Comparison of ENCODE assay signal across 15 mouse cellular contexts in genomic region chr1:181258616-181259015, GRCm38 (mm10). TPM values are rescaled to one million over a fixed set of nuclear protein-coding genes. Genes with fewer than 3 reads are reported as not detected.
DNase-seq lines count a peak whose midpoint lies in the region; ATAC-seq and TF ChIP-seq lines count a peak whose summit lies in the region.
"Had no signal": no experiment of that assay in that cellular context is flagged by ENCODE, and none has a peak within 500 bp of the region (broad histone marks: within the 10 kb centered on the region; RNA-seq: fewer than 3 reads in every experiment).

No protein-coding gene starts in this region.

- H3K27ac ChIP-seq in gastrocnemius, adult 2 months: peak overlapping the region; percentile 97
- H3K27ac ChIP-seq in lung, postnatal 0 days (ENCODE audit: low read length): no peak overlapping the region
- peak overlapping the region; percentile 99 for H3K27ac ChIP-seq in liver, embryonic 14.5 days
- no peak overlapping the region for H3K27ac ChIP-seq in hindbrain, embryonic 13.5 days
- H3K27ac ChIP-seq: embryonic facial prominence, embryonic 12.5 days had no signal

- WGBS in lung, postnatal 0 days: 66% methylated on average over 5 of the region's 5 CpGs
- WGBS in liver, embryonic 14.5 days (ENCODE audit: insufficient replicate concordance): 80% methylated on average over 5 of the region's 5 CpGs
- 80% methylated on average over 5 of the region's 5 CpGs for WGBS in hindbrain, embryonic 13.5 days

- no peak for DNase-seq in gastrocnemius, adult 2 months
- DNase-seq in gastrocnemius, postnatal 4 days (ENCODE audit: low spot score in 2 of 2): no peak
- DNase-seq in lung, postnatal 0 days (ENCODE audit: low spot score): peak; percentile 8
- no peak for DNase-seq in lung, postnatal 4 days
- DNase-seq in liver, embryonic 14.5 days (ENCODE audit: low read depth in 3 of 3, low spot score in 3 of 3): no peak
- DNase-seq in testis, postnatal 10 days (ENCODE audit: low spot score): peak; percentile 64
- DNase-seq in urinary bladder, adult 18-20 months (ENCODE audit: low spot score in 2 of 2): no peak
- DNase-seq: adrenal gland, postnatal 14 days; cerebellum, postnatal 36 days; layer of hippocampus, adult 9-11 months; lung, embryonic 14.5 days; thymus, postnatal 36 days had no signal

- intact Hi-C loops in gastrocnemius, adult 2 months (cut with DNase I): no loop called here

- no peaks in the 10 kb centered on the region for H3K27me3 ChIP-seq in lung, postnatal 0 days (replicated peaks; ENCODE audit: insufficient read depth, low read length)
- H3K27me3 ChIP-seq in liver, embryonic 14.5 days (ENCODE audit: control insufficient read depth, insufficient read depth, low read length): no peaks in the 10 kb centered on the region
- 0 out of 2 replicates have a peak, but pooled peaks cover 7% of the 10 kb centered on the region for H3K27me3 ChIP-seq in hindbrain, embryonic 13.5 days
- H3K27me3 ChIP-seq: embryonic facial prominence, embryonic 12.5 days had no signal

- no peaks in the 10 kb centered on the region for H3K36me3 ChIP-seq in lung, postnatal 0 days (ENCODE audit: insufficient read depth, low read length)
- H3K36me3 ChIP-seq in liver, embryonic 14.5 days (replicated peaks; ENCODE audit: control insufficient read depth, insufficient read depth, low read depth): no peaks in the 10 kb centered on the region
- no peaks in the 10 kb centered on the region for H3K36me3 ChIP-seq in hindbrain, embryonic 13.5 days
- H3K36me3 ChIP-seq: embryonic facial prominence, embryonic 12.5 days; G1E had no signal

- H3K4me3 ChIP-seq in gastrocnemius, adult 2 months: no peak overlapping the region
- H3K4me3 ChIP-seq in lung, postnatal 0 days (ENCODE audit: low read depth, low read length): no peak overlapping the region
- H3K4me3 ChIP-seq in liver, embryonic 14.5 days (ENCODE audit: insufficient read depth in 1 of 2, low read depth in 2 of 2, low read length in 2 of 2): no peak overlapping the region
- H3K4me3 ChIP-seq in hindbrain, embryonic 13.5 days: no peak overlapping the region
- H3K4me3 ChIP-seq: embryonic facial prominence, embryonic 12.5 days had no signal

- no peak for TF ChIP-seq EP300 in lung, postnatal 0 days (IDR thresholded peaks at IDR 0.05)
- no peak for TF ChIP-seq EP300 in liver, embryonic 14.5 days (IDR thresholded peaks at IDR 0.05; ENCODE audit: low read depth)

- H3K4me2 ChIP-seq in lung, postnatal 0 days (replicated peaks; ENCODE audit: low read depth, low read length): 0 out of 2 replicates have a peak overlapping the region, but pooled peaks have one; percentile 5
- peak overlapping the region; percentile 97; the same call in 1 of the 2 replicates for H3K4me2 ChIP-seq in liver, embryonic 14.5 days (ENCODE audit: low read depth)
- H3K4me2 ChIP-seq in hindbrain, embryonic 13.5 days: no peak overlapping the region
- H3K4me2 ChIP-seq: embryonic facial prominence, embryonic 12.5 days; lung, embryonic 14.5 days had no signal

- no peaks in the 10 kb centered on the region for H3K9me3 ChIP-seq in lung, postnatal 0 days (ENCODE audit: low read length)
- no peaks in the 10 kb centered on the region for H3K9me3 ChIP-seq in liver, embryonic 14.5 days (ENCODE audit: control insufficient read depth, low read length)
- H3K9me3 ChIP-seq in hindbrain, embryonic 13.5 days: no peaks in the 10 kb centered on the region
- H3K9me3 ChIP-seq: embryonic facial prominence, embryonic 12.5 days; G1E had no signal

- ATAC-seq in lung, postnatal 0 days: no peak
- ATAC-seq in liver, embryonic 14.5 days (ENCODE audit: insufficient read depth): no peak
- ATAC-seq in hindbrain, embryonic 13.5 days (ENCODE audit: low FRiP score): no peak

- no peak overlapping the region for H3K9ac ChIP-seq in lung, postnatal 0 days (replicated peaks; ENCODE audit: low read depth)
- H3K9ac ChIP-seq in liver, embryonic 14.5 days (replicated peaks): peak overlapping the region; percentile 94
- H3K9ac ChIP-seq in hindbrain, embryonic 13.5 days: no peak overlapping the region
- H3K9ac ChIP-seq: embryonic facial prominence, embryonic 12.5 days; lung, embryonic 14.5 days had no signal

- no peak for TF ChIP-seq CTCF in gastrocnemius, adult 2 months (IDR thresholded peaks at IDR 0.05)
- no peak for TF ChIP-seq CTCF in lung, postnatal 0 days (IDR thresholded peaks at IDR 0.05)
- no peak for TF ChIP-seq CTCF in liver, embryonic 14.5 days (IDR thresholded peaks at IDR 0.05; ENCODE audit: low read depth)

- H3K4me1 ChIP-seq in lung, postnatal 0 days (ENCODE audit: insufficient read depth, low read depth, low read length): peaks cover 5% of the 10 kb centered on the region; the same call in 1 of the 2 replicates
- H3K4me1 ChIP-seq in liver, embryonic 14.5 days (replicated peaks; ENCODE audit: control insufficient read depth in 2 of 2, insufficient read depth in 2 of 2, low read length in 1 of 2): peaks cover 68 to 80% of the 10 kb centered on the region in 2 experiments
- peaks cover 19% of the 10 kb centered on the region for H3K4me1 ChIP-seq in hindbrain, embryonic 13.5 days (replicated peaks)

RNA-seq across cellular contexts. Expression of gene Wdr26, which starts 46.8 kb away (rescaled TPM):
- total RNA-seq in gastrocnemius, adult 2 months (2021): 100 to 1,000 TPM in 1 of 2 experiments, 10 to 100 TPM in 1; 99.7 to 104 TPM
- total RNA-seq in gastrocnemius, postnatal 4 days (2021): 100 to 1,000 TPM; 118 to 125 TPM
- 49.1 and 50.9 TPM in 2 replicates for polyA plus RNA-seq in lung, postnatal 0 days (2015; fragmentation: Nextera tagmentation; extraction: Ambion mirVana)
- 47.8 and 68.9 TPM in 2 replicates for polyA plus RNA-seq in liver, embryonic 14.5 days (2012; rRNA removed)
- 57.8 and 64.4 TPM in 2 replicates for polyA plus RNA-seq in liver, embryonic 14.5 days (2014; fragmentation: Nextera tagmentation; extraction: Ambion mirVana)
- 45.9 and 46.0 TPM in 2 replicates for polyA plus RNA-seq in hindbrain, embryonic 13.5 days (2015; fragmentation: Nextera tagmentation; extraction: Ambion mirVana)

Comparison
In these comparisons a context has a peak if more than half of its experiments do, and no peak if none do; other contexts are left out.
1. DNase-seq: peak in lung, postnatal 0 days (single experiment) and testis, postnatal 10 days (single experiment); none in gastrocnemius, adult 2 months (single experiment), gastrocnemius, postnatal 4 days (0 of 2), lung, postnatal 4 days (0 of 2), liver, embryonic 14.5 days (0 of 3) and urinary bladder, adult 18-20 months (0 of 2).
2. H3K27ac ChIP-seq: peak in gastrocnemius, adult 2 months (single experiment) and liver, embryonic 14.5 days (single experiment); none in lung, postnatal 0 days (single experiment) and hindbrain, embryonic 13.5 days (single experiment).